Mouse (Mus musculus): ENCODE measurements at regions not wholly inside any gene's neighbourhood (a gene's known extent, or its start where the extent isn't known, plus 50 kb on each side); places are given as distances from the start of the nearest gene placed in this dataset.

DNA sequence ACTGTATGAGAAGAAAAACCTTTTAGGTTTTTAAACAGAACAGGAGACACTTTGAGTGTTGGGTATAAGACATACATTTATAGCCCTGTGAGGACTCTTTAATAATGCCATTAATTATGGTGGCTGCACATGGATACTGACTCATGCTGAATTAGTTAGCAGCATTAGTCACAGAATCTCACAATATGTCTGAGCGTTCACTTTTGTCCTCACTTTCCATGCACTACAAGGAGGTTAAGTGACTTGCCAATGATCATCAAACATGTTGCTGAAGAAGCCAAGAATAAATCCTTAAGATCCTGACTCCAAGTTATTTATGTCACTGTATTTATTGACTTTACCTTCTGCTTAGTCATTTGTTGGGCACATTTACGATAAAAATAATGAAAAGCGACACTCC, 105.6 kb upstream of the Atxn7l3b start:
- Histone ChIP-seq H3K27ac (replicated peaks; ENCODE audit: low read depth, low read length) (no peak overlapping the region), H3K4me3 (ENCODE audit: low read depth, low read length) (no peak overlapping the region), H3K27me3 (ENCODE audit: control insufficient read depth, insufficient read depth, low read length) (no peaks in the 10 kb centered on the region), H3K9me3 (replicated peaks; ENCODE audit: control insufficient read depth, low read length) (no peaks in the 10 kb centered on the region), H3K4me1 (ENCODE audit: control insufficient read depth, insufficient read depth, low read length) (no peaks in the 10 kb centered on the region), H3K4me2 (ENCODE audit: low read depth, low read length) (no peak overlapping the region), H3K9ac (replicated peaks; ENCODE audit: low read length) (no peak overlapping the region), H3K36me3 (replicated peaks; ENCODE audit: control insufficient read depth, insufficient read depth, low read depth, low read length) (no peaks in the 10 kb centered on the region)
- DNase-seq (ENCODE audit: low spot score) (no peak), ATAC-seq (replicated peaks; ENCODE audit: insufficient number of reproducible peaks, low FRiP score, low TSS enrichment, low read depth) (no peak)
- 81% methylated on average over 3 of the region's 3 CpGs for WGBS

DNA sequence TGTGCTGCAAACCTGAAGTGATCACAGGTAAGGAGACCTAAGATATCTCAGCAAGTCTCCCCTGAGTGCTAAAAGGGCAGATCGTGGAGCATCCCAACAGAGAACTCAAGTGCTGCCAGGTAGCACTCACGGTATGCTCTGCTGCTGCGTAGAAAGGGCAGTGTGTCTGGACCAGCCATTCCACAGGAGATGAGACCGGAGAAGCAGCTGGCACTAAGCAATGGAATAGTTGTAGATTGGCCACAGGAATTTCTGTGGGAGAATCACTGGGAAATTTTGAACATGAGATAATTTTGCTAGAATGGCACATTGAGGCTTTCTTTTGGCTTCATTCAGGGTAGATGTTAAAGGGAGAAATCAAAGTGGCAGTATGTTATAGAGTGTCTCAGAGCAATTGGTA, 104.1 kb upstream of the Atxn7l3b start:
- Histone ChIP-seq H3K9me3 (replicated peaks; ENCODE audit: control insufficient read depth, low read length) (no peaks in the 10 kb centered on the region), H3K27ac (replicated peaks; ENCODE audit: low read depth, low read length) (no peak overlapping the region), H3K27me3 (ENCODE audit: control insufficient read depth, insufficient read depth, low read length) (no peaks in the 10 kb centered on the region), H3K4me3 (ENCODE audit: low read depth, low read length) (no peak overlapping the region), H3K36me3 (replicated peaks; ENCODE audit: control insufficient read depth, insufficient read depth, low read depth, low read length) (no peaks in the 10 kb centered on the region), H3K9ac (replicated peaks; ENCODE audit: low read length) (no peak overlapping the region), H3K4me2 (ENCODE audit: low read depth, low read length) (no peak overlapping the region), H3K4me1 (ENCODE audit: control insufficient read depth, insufficient read depth, low read length) (no peaks in the 10 kb centered on the region)
- ATAC-seq (replicated peaks; ENCODE audit: insufficient number of reproducible peaks, low FRiP score, low TSS enrichment, low read depth) = no peak
- no peak for DNase-seq (ENCODE audit: low spot score)
- 90% methylated on average over 4 of the region's 4 CpGs for WGBS

GRCm38 (mm10) chr10:113027300-113027699, 98.5 kb upstream of the Atxn7l3b start:
- H3K9me3 ChIP-seq (replicated peaks; ENCODE audit: control insufficient read depth, low read length) = no peaks in the 10 kb centered on the region
- DNase-seq (ENCODE audit: low spot score) (peak; percentile 75), ATAC-seq (replicated peaks; ENCODE audit: insufficient number of reproducible peaks, low FRiP score, low TSS enrichment, low read depth) (no peak)
- no peak overlapping the region for H3K4me3 ChIP-seq (ENCODE audit: low read depth, low read length)
- 15% methylated on average over 5 of the region's 5 CpGs for WGBS
- no peaks in the 10 kb centered on the region for H3K27me3 ChIP-seq (ENCODE audit: control insufficient read depth, insufficient read depth, low read length)
- no peak overlapping the region for H3K4me2 ChIP-seq (ENCODE audit: low read depth, low read length)
- no peak overlapping the region for H3K9ac ChIP-seq (replicated peaks; ENCODE audit: low read length)
- no peaks in the 10 kb centered on the region for H3K4me1 ChIP-seq (ENCODE audit: control insufficient read depth, insufficient read depth, low read length)
- H3K27ac ChIP-seq (replicated peaks; ENCODE audit: low read depth, low read length) = no peak overlapping the region
- H3K36me3 ChIP-seq (replicated peaks; ENCODE audit: control insufficient read depth, insufficient read depth, low read depth, low read length) = no peaks in the 10 kb centered on the region

GRCm38 (mm10) chr10:113024633-113025032, 95.8 kb upstream of the Atxn7l3b start:
- no peaks in the 10 kb centered on the region for H3K27me3 ChIP-seq (ENCODE audit: control insufficient read depth, insufficient read depth, low read length)
- no peak overlapping the region for H3K27ac ChIP-seq (replicated peaks; ENCODE audit: low read depth, low read length)
- no peak for ATAC-seq (replicated peaks; ENCODE audit: insufficient number of reproducible peaks, low FRiP score, low TSS enrichment, low read depth)
- no peak overlapping the region for H3K9ac ChIP-seq (replicated peaks; ENCODE audit: low read length)
- H3K4me1 ChIP-seq (ENCODE audit: control insufficient read depth, insufficient read depth, low read length) = no peaks in the 10 kb centered on the region
- no peak overlapping the region for H3K4me2 ChIP-seq (ENCODE audit: low read depth, low read length)
- no peaks in the 10 kb centered on the region for H3K36me3 ChIP-seq (replicated peaks; ENCODE audit: control insufficient read depth, insufficient read depth, low read depth, low read length)
- no peak overlapping the region for H3K4me3 ChIP-seq (ENCODE audit: low read depth, low read length)
- 83% methylated on average over 1 of the region's 1 CpGs for WGBS
- H3K9me3 ChIP-seq (replicated peaks; ENCODE audit: control insufficient read depth, low read length) = no peaks in the 10 kb centered on the region
- no peak for DNase-seq (ENCODE audit: low spot score)

DNA sequence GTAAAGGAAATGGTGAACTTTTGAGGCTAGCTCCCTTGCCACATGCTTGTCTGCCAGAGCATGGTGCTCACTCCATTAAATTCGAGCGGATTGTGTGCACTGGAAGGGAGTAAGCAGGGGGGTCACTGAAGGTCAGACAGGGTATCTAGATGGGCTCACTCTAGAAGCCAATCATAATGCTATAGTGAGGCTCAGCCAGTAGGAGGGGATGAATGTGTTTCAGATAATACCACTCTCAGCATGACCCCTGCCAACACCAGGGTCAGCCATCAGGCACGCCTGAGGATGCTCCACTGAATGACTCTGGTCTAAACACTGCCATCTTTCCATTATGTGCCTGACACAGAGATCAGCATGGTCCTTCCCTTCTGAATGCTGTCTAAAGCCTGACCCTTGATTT, 80.3 kb upstream of the Atxn7l3b start:
- H3K27ac ChIP-seq (replicated peaks; ENCODE audit: low read depth, low read length) = no peak overlapping the region
- WGBS = 35% methylated on average over 3 of the region's 3 CpGs
- no peak overlapping the region for H3K4me3 ChIP-seq (ENCODE audit: low read depth, low read length)
- H3K36me3 ChIP-seq (replicated peaks; ENCODE audit: control insufficient read depth, insufficient read depth, low read depth, low read length) = no peaks in the 10 kb centered on the region
- no peak overlapping the region for H3K9ac ChIP-seq (replicated peaks; ENCODE audit: low read length)
- ATAC-seq (replicated peaks; ENCODE audit: insufficient number of reproducible peaks, low FRiP score, low TSS enrichment, low read depth) (no peak), DNase-seq (ENCODE audit: low spot score) (no peak)
- no peaks in the 10 kb centered on the region for H3K27me3 ChIP-seq (ENCODE audit: control insufficient read depth, insufficient read depth, low read length)
- H3K4me1 ChIP-seq (ENCODE audit: control insufficient read depth, insufficient read depth, low read length) = no peaks in the 10 kb centered on the region
- no peaks in the 10 kb centered on the region for H3K9me3 ChIP-seq (replicated peaks; ENCODE audit: control insufficient read depth, low read length)
- no peak overlapping the region for H3K4me2 ChIP-seq (ENCODE audit: low read depth, low read length)

DNA sequence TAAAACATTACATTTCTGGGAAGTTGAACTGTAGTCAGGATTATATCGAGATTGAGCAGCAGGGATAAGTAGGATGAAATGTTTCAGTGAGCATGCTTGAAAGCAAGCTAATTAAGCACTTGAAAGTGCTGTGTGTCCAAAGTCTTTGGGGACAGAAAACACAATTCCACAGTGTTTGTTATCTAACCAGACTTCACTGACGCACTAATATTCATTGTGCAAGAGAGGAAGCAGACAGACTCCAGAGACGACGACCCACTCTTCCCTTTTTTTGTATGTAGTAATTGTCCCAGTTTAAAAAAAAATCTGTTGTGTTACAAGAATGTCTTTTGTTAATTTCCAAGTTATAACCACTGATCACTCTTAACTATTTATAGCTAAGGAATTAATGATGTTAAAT, 61.9 kb upstream of the Atxn7l3b start:
- Histone ChIP-seq H3K4me2 (ENCODE audit: low read depth, low read length) (no peak overlapping the region), H3K27ac (replicated peaks; ENCODE audit: low read depth, low read length) (no peak overlapping the region), H3K4me3 (ENCODE audit: low read depth, low read length) (no peak overlapping the region), H3K36me3 (replicated peaks; ENCODE audit: control insufficient read depth, insufficient read depth, low read depth, low read length) (no peaks in the 10 kb centered on the region), H3K27me3 (ENCODE audit: control insufficient read depth, insufficient read depth, low read length) (no peaks in the 10 kb centered on the region), H3K9me3 (replicated peaks; ENCODE audit: control insufficient read depth, low read length) (no peaks in the 10 kb centered on the region), H3K4me1 (ENCODE audit: control insufficient read depth, insufficient read depth, low read length) (no peaks in the 10 kb centered on the region), H3K9ac (replicated peaks; ENCODE audit: low read length) (no peak overlapping the region)
- DNase-seq (ENCODE audit: low spot score) (no peak), ATAC-seq (replicated peaks; ENCODE audit: insufficient number of reproducible peaks, low FRiP score, low TSS enrichment, low read depth) (no peak)
- 63% methylated on average over 4 of the region's 4 CpGs for WGBS

- no peaks in the 10 kb centered on the region for H3K27me3 ChIP-seq (ENCODE audit: control insufficient read depth, insufficient read depth, low read length)
- no peaks in the 10 kb centered on the region for H3K36me3 ChIP-seq (replicated peaks; ENCODE audit: control insufficient read depth, insufficient read depth, low read depth, low read length)
- H3K4me2 ChIP-seq (ENCODE audit: low read depth, low read length) = no peak overlapping the region
- no peak overlapping the region for H3K4me3 ChIP-seq (ENCODE audit: low read depth, low read length)
- H3K27ac ChIP-seq (replicated peaks; ENCODE audit: low read depth, low read length) = no peak overlapping the region
- no peaks in the 10 kb centered on the region for H3K9me3 ChIP-seq (replicated peaks; ENCODE audit: control insufficient read depth, low read length)
- H3K9ac ChIP-seq (replicated peaks; ENCODE audit: low read length) = no peak overlapping the region
- ATAC-seq (replicated peaks; ENCODE audit: insufficient number of reproducible peaks, low FRiP score, low TSS enrichment, low read depth) = no peak
- no peak for DNase-seq (ENCODE audit: low spot score)
- WGBS = 71% methylated on average over 1 of the region's 1 CpGs
- no peaks in the 10 kb centered on the region for H3K4me1 ChIP-seq (ENCODE audit: control insufficient read depth, insufficient read depth, low read length)
Measured at GRCm38 (mm10) chr10:112982697-112983096, 53.9 kb upstream of the Atxn7l3b start.
